Mouse (Mus musculus): ENCODE data around the gene Cmtm8. TPM values are rescaled to one million over a fixed set of nuclear protein-coding genes. Genes with fewer than 3 reads are reported as not detected.

The Cmtm8 gene
- polyA plus RNA-seq, 1 experiment from 2014 or later, result 7.9 TPM

- Histone ChIP-seq H3K4me1 (peaks cover 11% of the 10 kb centered on the region), H3K36me3 (no peaks in the 10 kb centered on the region), H3K4me3 (no peak overlapping the region), H3K4me2 (replicated peaks) (no peak overlapping the region), H3K9me3 (no peaks in the 10 kb centered on the region), H3K9ac (replicated peaks) (no peak overlapping the region), H3K27ac (replicated peaks) (no peak overlapping the region), H3K27me3 (no peaks in the 10 kb centered on the region)
- WGBS, result 53% methylated on average over 11 of the region's 11 CpGs
- peak; percentile 88 for ATAC-seq (replicated peaks)
Observed at GRCm38 (mm10) chr9:114797329-114798004, 46.5 kb downstream of the Cmtm8 start.

- no peak overlapping the region for H3K9ac ChIP-seq (replicated peaks)
- ATAC-seq (replicated peaks), result no peak
- no peaks in the 10 kb centered on the region for H3K36me3 ChIP-seq
- no peak overlapping the region for H3K4me2 ChIP-seq (replicated peaks)
- no peak overlapping the region for H3K27ac ChIP-seq (replicated peaks)
- no peak overlapping the region for H3K4me3 ChIP-seq
- WGBS, result 57% methylated on average over 10 of the region's 11 CpGs
- H3K27me3 ChIP-seq, result no peaks in the 10 kb centered on the region
- H3K9me3 ChIP-seq, result no peaks in the 10 kb centered on the region
- H3K4me1 ChIP-seq, result peaks cover 11% of the 10 kb centered on the region
Observed at GRCm38 (mm10) chr9:114796473-114797050, 47.4 kb downstream of the Cmtm8 start.

- WGBS, result 77% methylated on average over 4 of the region's 4 CpGs
- H3K9me3 ChIP-seq, result no peaks in the 10 kb centered on the region
- no peak overlapping the region for H3K27ac ChIP-seq (replicated peaks)
- H3K4me2 ChIP-seq (replicated peaks), result no peak overlapping the region
- ATAC-seq (replicated peaks), result no peak
- no peaks in the 10 kb centered on the region for H3K36me3 ChIP-seq
- H3K4me3 ChIP-seq, result no peak overlapping the region
- H3K9ac ChIP-seq (replicated peaks), result no peak overlapping the region
- H3K27me3 ChIP-seq, result no peaks in the 10 kb centered on the region
- H3K4me1 ChIP-seq, result peaks cover 11% of the 10 kb centered on the region
Observed at GRCm38 (mm10) chr9:114794491-114794890, 49.5 kb downstream of the Cmtm8 start.

- no peaks in the 10 kb centered on the region for H3K9me3 ChIP-seq
- WGBS, result 91% methylated on average over 9 of the region's 9 CpGs
- no peaks in the 10 kb centered on the region for H3K27me3 ChIP-seq
- no peak overlapping the region for H3K27ac ChIP-seq (replicated peaks)
- H3K4me3 ChIP-seq, result no peak overlapping the region
- H3K9ac ChIP-seq (replicated peaks), result no peak overlapping the region
- H3K4me2 ChIP-seq (replicated peaks), result no peak overlapping the region
- no peak for ATAC-seq (replicated peaks)
- peaks cover 11% of the 10 kb centered on the region for H3K4me1 ChIP-seq
- H3K36me3 ChIP-seq, result no peaks in the 10 kb centered on the region
Observed at GRCm38 (mm10) chr9:114793764-114794295, 50.1 kb downstream of the Cmtm8 start.

- H3K27ac ChIP-seq (replicated peaks), result no peak overlapping the region
- no peak overlapping the region for H3K4me2 ChIP-seq (replicated peaks)
- H3K36me3 ChIP-seq, result no peaks in the 10 kb centered on the region
- H3K4me3 ChIP-seq, result no peak overlapping the region
- 0 out of 2 replicates have a peak, but pooled peaks cover 5% of the 10 kb centered on the region for H3K4me1 ChIP-seq
- WGBS, result 88% methylated on average over 8 of the region's 8 CpGs
- no peaks in the 10 kb centered on the region for H3K27me3 ChIP-seq
- ATAC-seq (replicated peaks), result no peak
- H3K9ac ChIP-seq (replicated peaks), result no peak overlapping the region
- no peaks in the 10 kb centered on the region for H3K9me3 ChIP-seq
Observed at GRCm38 (mm10) chr9:114789989-114790388, 54.0 kb downstream of the Cmtm8 start.

- Histone ChIP-seq H3K27ac (replicated peaks) (no peak overlapping the region), H3K36me3 (no peaks in the 10 kb centered on the region), H3K4me2 (replicated peaks) (no peak overlapping the region), H3K4me3 (no peak overlapping the region), H3K9me3 (no peaks in the 10 kb centered on the region), H3K9ac (replicated peaks) (no peak overlapping the region), H3K4me1 (0 out of 2 replicates have a peak, but pooled peaks cover 5% of the 10 kb centered on the region), H3K27me3 (no peaks in the 10 kb centered on the region)
- WGBS, result 75% methylated on average over 7 of the region's 7 CpGs
- no peak for ATAC-seq (replicated peaks)
Observed at GRCm38 (mm10) chr9:114789557-114789956, 54.4 kb downstream of the Cmtm8 start.

GRCm38 (mm10) chr9:114788697-114789096 is 55.3 kb downstream of the Cmtm8 start:
- ATAC-seq (replicated peaks), result no peak
- Histone ChIP-seq H3K4me1 (0 out of 2 replicates have a peak, but pooled peaks cover 5% of the 10 kb centered on the region), H3K9me3 (no peaks in the 10 kb centered on the region), H3K4me3 (no peak overlapping the region), H3K36me3 (no peaks in the 10 kb centered on the region), H3K9ac (replicated peaks) (no peak overlapping the region), H3K27me3 (no peaks in the 10 kb centered on the region), H3K4me2 (replicated peaks) (no peak overlapping the region), H3K27ac (replicated peaks) (no peak overlapping the region)
- 91% methylated on average over 8 of the region's 8 CpGs for WGBS

- Histone ChIP-seq H3K27ac (replicated peaks) (no peak overlapping the region), H3K9me3 (no peaks in the 10 kb centered on the region), H3K27me3 (no peaks in the 10 kb centered on the region), H3K9ac (replicated peaks) (no peak overlapping the region), H3K4me2 (replicated peaks) (no peak overlapping the region), H3K4me3 (no peak overlapping the region), H3K36me3 (no peaks in the 10 kb centered on the region), H3K4me1 (0 out of 2 replicates have a peak, but pooled peaks cover 5% of the 10 kb centered on the region)
- ATAC-seq (replicated peaks), result no peak
- 94% methylated on average over 7 of the region's 7 CpGs for WGBS
Observed at GRCm38 (mm10) chr9:114787716-114788115, 56.2 kb downstream of the Cmtm8 start.

- 94% methylated on average over 5 of the region's 5 CpGs for WGBS
- Histone ChIP-seq H3K4me3 (no peak overlapping the region), H3K4me1 (0 out of 2 replicates have a peak, but pooled peaks cover 5% of the 10 kb centered on the region), H3K9ac (replicated peaks) (no peak overlapping the region), H3K4me2 (replicated peaks) (no peak overlapping the region), H3K36me3 (no peaks in the 10 kb centered on the region), H3K27me3 (no peaks in the 10 kb centered on the region), H3K9me3 (no peaks in the 10 kb centered on the region), H3K27ac (replicated peaks) (no peak overlapping the region)
- ATAC-seq (replicated peaks), result no peak
Observed at GRCm38 (mm10) chr9:114787134-114787533, 56.8 kb downstream of the Cmtm8 start.

- H3K4me1 ChIP-seq, result peaks cover 20% of the 10 kb centered on the region
- 17% methylated on average over 16 of the region's 16 CpGs for WGBS
Observed at GRCm38 (mm10) chr9:114785432-114786125, 58.4 kb downstream of the Cmtm8 start.

GRCm38 (mm10) chr9:114781526-114782212 is 62.3 kb downstream of the Cmtm8 start, which contains the start of gene Cmtm7:
TSS of gene Cmtm7 (minus strand) at chr9:114781856.
- 1% methylated on average over 51 of the region's 54 CpGs for WGBS
- H3K27me3 ChIP-seq, result no peaks in the 10 kb centered on the region
- H3K4me3 ChIP-seq, result peak within 1 kb of the TSS; percentile 57
- no peaks in the 10 kb centered on the region for H3K36me3 ChIP-seq
- peak within 1 kb of the TSS; percentile 29; the same call in 1 of the 2 replicates for H3K27ac ChIP-seq (replicated peaks)
- H3K9ac ChIP-seq (replicated peaks), result peak within 1 kb of the TSS; percentile 60
- peak; percentile 76 for ATAC-seq (replicated peaks)
- peaks cover 28% of the 10 kb centered on the region for H3K4me1 ChIP-seq
- H3K4me2 ChIP-seq (replicated peaks), result peak within 1 kb of the TSS; percentile 99
- no peaks in the 10 kb centered on the region for H3K9me3 ChIP-seq

More at GRCm38 (mm10) chr9:114785432-114786125, 58.4 kb downstream of the Cmtm8 start:
- H3K36me3 ChIP-seq, result no peaks in the 10 kb centered on the region
- no peaks in the 10 kb centered on the region for H3K27me3 ChIP-seq
- H3K27ac ChIP-seq (replicated peaks), result no peak overlapping the region
- no peak overlapping the region for H3K4me3 ChIP-seq
- H3K4me2 ChIP-seq (replicated peaks), result no peak overlapping the region
- ATAC-seq (replicated peaks), result no peak
- H3K9ac ChIP-seq (replicated peaks), result no peak overlapping the region
- no peaks in the 10 kb centered on the region for H3K9me3 ChIP-seq

Measured in forebrain, embryonic 15.5 days (tissue).